10 mouse cellular contexts compared by ENCODE assay signal in the genomic region with DNA sequence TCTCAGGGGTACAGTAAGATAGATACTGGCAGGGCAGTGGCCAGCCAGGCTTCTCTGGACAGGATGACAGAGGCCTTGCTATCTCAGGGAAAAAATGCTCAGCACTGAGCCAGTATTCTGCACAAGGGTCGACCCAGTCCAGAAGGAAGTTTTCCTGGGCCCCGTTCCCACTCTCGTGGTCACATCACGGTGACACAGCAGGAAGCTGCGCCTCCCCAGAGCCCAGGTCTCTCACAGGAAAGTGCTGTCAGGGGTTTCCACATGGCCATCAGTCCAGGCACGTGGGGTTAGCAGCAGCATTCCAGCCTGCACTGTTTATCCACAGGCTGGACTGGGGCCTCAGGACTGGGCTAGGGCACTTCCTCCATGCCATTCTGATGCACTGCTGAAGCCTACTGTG.
A peak's percentile ranks its signal among the peaks of the same experiment; 100 is the strongest.
DNase-seq lines count a peak whose midpoint lies in the region; ATAC-seq and TF ChIP-seq lines count a peak whose summit lies in the region.
"Had no signal": no experiment of that assay in that cellular context is flagged by ENCODE, and none has a peak within 500 bp of the region (broad histone marks: within the 10 kb centered on the region; RNA-seq: fewer than 3 reads in every experiment).

No protein-coding gene starts in this region.

- POLR2A ChIA-PET in Patski (lab: Charles Lee), result no interaction called here

- no peak overlapping the region for H3K4me3 ChIP-seq in heart, embryonic 16.5 days (ENCODE audit: low read length)
- no peak overlapping the region for H3K4me3 ChIP-seq in hindbrain, embryonic 14.5 days (replicated peaks; ENCODE audit: low read length)

- no peaks in the 10 kb centered on the region for H3K36me3 ChIP-seq in heart, embryonic 16.5 days (ENCODE audit: control insufficient read depth, insufficient read depth)
- H3K36me3 ChIP-seq in hindbrain, embryonic 14.5 days (replicated peaks; ENCODE audit: control insufficient read depth, insufficient read depth), result no peaks in the 10 kb centered on the region

- 37% methylated on average over 6 of the region's 6 CpGs for WGBS in heart, embryonic 16.5 days
- 72% methylated on average over 6 of the region's 6 CpGs for WGBS in hindbrain, embryonic 14.5 days

- CTCF ChIA-PET in Patski (lab: Charles Lee), result no interaction called here

- no peak overlapping the region for H3K4me2 ChIP-seq in heart, embryonic 16.5 days (ENCODE audit: low read depth, low read length)
- H3K4me2 ChIP-seq in hindbrain, embryonic 14.5 days (replicated peaks), result no peak overlapping the region

- no peak for DNase-seq in Patski (ENCODE audit: low read depth, low spot score)
- peak; percentile 61 for DNase-seq in adrenal gland, postnatal 14 days
- DNase-seq in kidney, postnatal 10 days, result peak; percentile 81
- no peak for DNase-seq in frontal cortex, postnatal 10 days (ENCODE audit: low spot score in 2 of 2)
- DNase-seq in hindbrain, embryonic 14.5 days (ENCODE audit: low spot score), result no peak
- no peak for DNase-seq in layer of hippocampus, adult 8-10 months (ENCODE audit: low spot score in 2 of 2)
- DNase-seq: gastrocnemius, postnatal 36 days; thymus, postnatal 4 days had no signal

- H3K9me3 ChIP-seq in heart, embryonic 16.5 days (replicated peaks; ENCODE audit: control insufficient read depth, low read length), result no peaks in the 10 kb centered on the region
- no peaks in the 10 kb centered on the region for H3K9me3 ChIP-seq in hindbrain, embryonic 14.5 days (ENCODE audit: control insufficient read depth, low read length)

- in situ Hi-C loops in Patski (cut with MboI; ENCODE audit: low pct_unique_long_range_greater_than_20kb), result no loop called here

- no peak for TF ChIP-seq CTCF in Patski (IDR thresholded peaks at IDR 0.05)

- 0 out of 2 replicates have a peak, but pooled peaks cover 2% of the 10 kb centered on the region for H3K4me1 ChIP-seq in heart, embryonic 16.5 days (ENCODE audit: control insufficient read depth, insufficient read depth, low read length)
- no peaks in the 10 kb centered on the region for H3K4me1 ChIP-seq in hindbrain, embryonic 14.5 days (replicated peaks; ENCODE audit: control insufficient read depth, insufficient read depth, low read length)

- no peaks in the 10 kb centered on the region for H3K27me3 ChIP-seq in Patski
- no peaks in the 10 kb centered on the region for H3K27me3 ChIP-seq in heart, embryonic 16.5 days (ENCODE audit: control insufficient read depth, insufficient read depth, low read length)
- H3K27me3 ChIP-seq in hindbrain, embryonic 14.5 days (ENCODE audit: control insufficient read depth, insufficient read depth, low read length), result peaks cover 38% of the 10 kb centered on the region

- ATAC-seq in Patski, result peak; percentile 15
- ATAC-seq in heart, embryonic 16.5 days (replicated peaks; ENCODE audit: extremely low read depth, insufficient read depth, low FRiP score), result peak; percentile 91
- no peak for ATAC-seq in hindbrain, embryonic 14.5 days (ENCODE audit: low FRiP score)

- H3K27ac ChIP-seq in heart, embryonic 16.5 days (ENCODE audit: low read length), result no peak overlapping the region
- H3K27ac ChIP-seq in hindbrain, embryonic 14.5 days, result no peak overlapping the region
- H3K27ac ChIP-seq: macrophage had no signal

- H3K9ac ChIP-seq in heart, embryonic 16.5 days (ENCODE audit: low read length), result no peak overlapping the region
- no peak overlapping the region for H3K9ac ChIP-seq in hindbrain, embryonic 14.5 days

Comparison
In these comparisons a context has a peak if more than half of its experiments do, and no peak if none do; other contexts are left out.
1. DNase-seq: peak in adrenal gland, postnatal 14 days (single experiment) and kidney, postnatal 10 days (single experiment); none in Patski (single experiment), frontal cortex, postnatal 10 days (0 of 2), hindbrain, embryonic 14.5 days (single experiment) and layer of hippocampus, adult 8-10 months (0 of 2).